Mouse (Mus musculus) neural tube, embryonic 11.5 days (tissue): ENCODE measurements around the gene Kifc3. TPM values are rescaled to one million over a fixed set of nuclear protein-coding genes. Genes with fewer than 3 reads are reported as not detected.

Source experiments
- ATAC-seq: fragments of 200-750 bp; cut with Nextera tagmentation; 2 replicates; pipeline ENCODE4 v1.8.0; 2017; ENCODE audit warnings: moderate number of reproducible peaks, mild to moderate bottlenecking, moderate TSS enrichment, moderate library complexity; ENCODE audit not compliant: insufficient read depth, low FRiP score, low TSS enrichment
- DNase-seq: peaks from one replicate; pipeline ENCODE4 v3.0.0-alpha.2; 2015; ENCODE audit warnings: low spot score
- H3K27ac ChIP-seq: fragments of 300-500 bp; sonication (generic); 2 replicates; pipeline ENCODE4 v1.5.1; 2014; ENCODE audit warnings: low read depth, mild to moderate bottlenecking, low read length
- H3K27me3 ChIP-seq: fragments of 300-500 bp; sonication (generic); 2 replicates; pipeline ENCODE4 v1.6.1; 2014; ENCODE audit warnings: mild to moderate bottlenecking, low read length, mixed read lengths; ENCODE audit not compliant: control insufficient read depth, insufficient read depth
- H3K36me3 ChIP-seq: fragments of 300-500 bp; sonication (generic); 2 replicates; pipeline ENCODE4 v1.6.1; 2014; ENCODE audit warnings: mild to moderate bottlenecking, low read length, moderate library complexity, mixed read lengths; ENCODE audit not compliant: control insufficient read depth, insufficient read depth
- H3K4me1 ChIP-seq: fragments of 300-500 bp; sonication (generic); 2 replicates; pipeline ENCODE4 v1.6.1; 2014; ENCODE audit warnings: low read length, mixed read lengths; ENCODE audit not compliant: control insufficient read depth, insufficient read depth
- H3K4me2 ChIP-seq: fragments of 300-500 bp; sonication (generic); 2 replicates; pipeline ENCODE4 v1.6.1; 2014; ENCODE audit warnings: low read depth, mild to moderate bottlenecking, moderate library complexity
- H3K4me3 ChIP-seq: fragments of 300-500 bp; sonication (generic); 2 replicates; pipeline ENCODE4 v1.5.1; 2014; ENCODE audit warnings: low read depth, low read length
- H3K9ac ChIP-seq: fragments of 300-500 bp; sonication (generic); 2 replicates; pipeline ENCODE4 v1.6.1; 2014; ENCODE audit warnings: mild to moderate bottlenecking, low read length
- H3K9me3 ChIP-seq: fragments of 300-500 bp; sonication (generic); 2 replicates; pipeline ENCODE4 v1.6.1; 2016; ENCODE audit warnings: low read length; ENCODE audit not compliant: control insufficient read depth
- WGBS: fragments of 180-500 bp; shearing (Covaris S2); extraction: QIAGEN DNeasy Blood & Tissue Kit; methylation state at CpG from one replicate; pipeline ENCODE4 v1.1.7; 2014; 5-methylcytosine and 5-hydroxymethylcytosine counted together
- polyA plus RNA-seq: library from polyadenylated mRNA; unstranded; fragments of >200 nt; fragmentation: Nextera tagmentation; extraction: Ambion mirVana; gene quantifications from 2 replicates; pipeline ENCODE4 v1.2.1, GENCODE M21; 2014

Kifc3 gene
- polyA plus RNA-seq, 1 experiment from 2014 or later, result 7.4 TPM

DNA sequence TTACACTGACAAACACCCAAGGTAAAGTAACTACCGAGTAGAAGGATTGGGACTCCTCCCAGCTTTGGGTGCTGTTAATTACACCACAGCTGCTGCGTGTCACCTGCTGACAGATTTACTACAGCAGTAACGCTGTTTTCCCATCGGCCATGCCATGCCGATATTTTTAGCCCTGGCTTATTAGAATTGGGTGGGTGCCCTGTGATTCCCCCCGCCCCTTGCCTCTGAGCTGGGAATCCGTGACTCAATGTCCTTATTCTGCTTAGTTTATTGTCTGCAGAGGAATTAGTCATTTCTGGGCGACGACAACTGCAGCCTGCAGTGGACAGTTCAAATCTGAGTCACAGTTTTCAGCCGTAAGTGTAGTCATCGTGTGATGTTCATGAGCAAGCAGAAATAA is 7.3 kb upstream of the Kifc3 start:
- no peak overlapping the region for H3K9ac ChIP-seq
- peaks cover 7% of the 10 kb centered on the region; the same call in 1 of the 2 replicates for H3K4me1 ChIP-seq
- peak; percentile 39 for DNase-seq
- 34% methylated on average over 11 of the region's 11 CpGs for WGBS
- H3K9me3 ChIP-seq, result no peaks in the 10 kb centered on the region
- H3K27me3 ChIP-seq, result no peaks in the 10 kb centered on the region
- H3K4me2 ChIP-seq, result no peak overlapping the region
- H3K27ac ChIP-seq, result no peak overlapping the region
- ATAC-seq, result peak; percentile 64
- no peaks in the 10 kb centered on the region for H3K36me3 ChIP-seq
- no peak overlapping the region for H3K4me3 ChIP-seq

GRCm38 (mm10) chr8:95205946-95206345 is 3.3 kb upstream of the Kifc3 start:
- DNase-seq (peak; percentile 73), ATAC-seq (peak; percentile 46; the same call in 1 of the 2 replicates)
- H3K4me2 ChIP-seq, result no peak overlapping the region
- H3K36me3 ChIP-seq, result no peaks in the 10 kb centered on the region
- 18% methylated on average over 8 of the region's 8 CpGs for WGBS
- H3K27me3 ChIP-seq, result no peaks in the 10 kb centered on the region
- H3K27ac ChIP-seq, result peak overlapping the region; percentile 39; the same call in 1 of the 2 replicates
- H3K9me3 ChIP-seq, result no peaks in the 10 kb centered on the region
- H3K4me3 ChIP-seq, result no peak overlapping the region
- no peak overlapping the region for H3K9ac ChIP-seq
- H3K4me1 ChIP-seq, result peaks cover 7% of the 10 kb centered on the region; the same call in 1 of the 2 replicates

DNA sequence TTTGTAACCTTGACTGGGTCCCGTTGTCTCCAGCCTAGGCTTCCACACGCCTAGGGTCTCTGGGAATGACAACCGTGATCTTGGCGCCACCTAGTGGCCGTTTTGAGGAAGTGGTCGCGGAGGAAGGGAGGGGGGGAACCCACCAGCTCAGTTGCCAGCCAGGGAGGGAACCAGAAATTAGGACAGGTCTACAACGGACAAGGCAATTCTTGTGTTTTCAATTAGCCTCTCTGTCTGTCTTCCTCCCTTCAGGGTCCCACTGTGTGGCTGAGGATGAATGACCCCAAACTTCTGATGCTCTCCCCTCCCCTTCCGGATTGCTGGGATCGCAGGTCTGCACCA is 1.4 kb upstream of the Kifc3 start:
- Histone ChIP-seq H3K36me3 (no peaks in the 10 kb centered on the region), H3K27ac (no peak overlapping the region), H3K4me1 (peaks cover 3% of the 10 kb centered on the region; the same call in 1 of the 2 replicates), H3K27me3 (no peaks in the 10 kb centered on the region), H3K4me3 (no peak overlapping the region), H3K9ac (no peak overlapping the region), H3K9me3 (no peaks in the 10 kb centered on the region), H3K4me2 (no peak overlapping the region)
- 18% methylated on average over 10 of the region's 10 CpGs for WGBS
- ATAC-seq, result peak; percentile 70
- peak; percentile 76 for DNase-seq

- Histone ChIP-seq H3K4me1 (peaks cover 3% of the 10 kb centered on the region; the same call in 1 of the 2 replicates), H3K4me3 (no peak overlapping the region), H3K4me2 (no peak overlapping the region), H3K27me3 (no peaks in the 10 kb centered on the region), H3K36me3 (no peaks in the 10 kb centered on the region), H3K9ac (no peak overlapping the region), H3K9me3 (no peaks in the 10 kb centered on the region), H3K27ac (no peak overlapping the region)
- no peak for DNase-seq
- WGBS, result 53% methylated on average over 9 of the region's 9 CpGs
- ATAC-seq, result no peak
Observed at GRCm38 (mm10) chr8:95203326-95204038, 870 bp upstream of the Kifc3 start.

DNA sequence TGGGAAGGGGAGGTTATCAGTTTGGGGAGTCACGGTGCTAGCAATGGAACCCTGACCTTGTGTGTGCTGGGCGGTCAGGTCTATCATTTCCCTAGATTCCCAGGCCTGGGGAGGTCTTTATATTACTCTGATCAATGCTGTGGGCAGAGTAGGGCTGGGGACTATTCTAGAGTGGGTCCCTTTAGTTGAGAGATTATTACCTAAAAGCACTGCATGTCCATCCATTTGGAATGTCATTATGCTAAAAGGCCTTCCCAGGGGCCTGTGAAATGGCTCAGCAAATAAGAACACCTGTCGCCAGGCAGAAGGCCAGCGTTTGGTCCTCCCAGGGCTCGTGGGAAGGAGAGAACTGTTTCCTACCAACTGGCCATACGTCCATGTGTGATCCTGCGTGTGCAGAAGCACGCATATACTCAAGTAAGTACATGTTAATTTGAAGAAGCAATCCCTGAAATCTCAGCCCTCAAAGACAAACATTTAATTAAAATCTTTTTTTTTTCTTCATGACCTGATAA is 499 bp downstream of the Kifc3 start:
- Histone ChIP-seq H3K9me3 (no peaks in the 10 kb centered on the region), H3K4me1 (peaks cover 3% of the 10 kb centered on the region; the same call in 1 of the 2 replicates), H3K4me2 (no peak overlapping the region), H3K36me3 (no peaks in the 10 kb centered on the region), H3K9ac (no peak overlapping the region), H3K27ac (no peak overlapping the region), H3K27me3 (no peaks in the 10 kb centered on the region), H3K4me3 (no peak overlapping the region)
- ATAC-seq, result no peak
- WGBS, result 75% methylated on average over 8 of the region's 8 CpGs
- no peak for DNase-seq

DNA sequence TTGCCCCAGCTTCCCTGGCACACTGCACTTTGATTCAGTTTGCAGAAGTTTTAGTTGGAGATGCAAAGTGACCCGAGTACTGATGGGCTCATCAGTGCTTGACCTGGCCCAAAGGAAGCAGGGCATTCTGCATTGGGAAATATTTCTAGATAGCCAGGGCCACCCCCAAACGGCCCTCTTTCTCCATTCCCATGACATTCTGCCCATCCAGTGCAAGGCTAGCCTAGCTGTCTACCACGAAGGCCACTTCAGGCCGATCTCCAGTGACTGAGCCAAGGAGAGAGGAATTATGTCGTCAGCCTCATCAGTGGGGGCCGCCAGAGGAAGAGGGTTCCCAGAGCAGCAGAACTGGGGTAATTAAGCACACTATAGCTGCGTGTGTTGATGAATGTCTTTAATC is 1.1 kb downstream of the Kifc3 start:
- no peak overlapping the region for H3K9ac ChIP-seq
- ATAC-seq, result no peak
- no peaks in the 10 kb centered on the region for H3K9me3 ChIP-seq
- 63% methylated on average over 7 of the region's 7 CpGs for WGBS
- H3K4me2 ChIP-seq, result no peak overlapping the region
- H3K27ac ChIP-seq, result no peak overlapping the region
- peaks cover 3% of the 10 kb centered on the region; the same call in 1 of the 2 replicates for H3K4me1 ChIP-seq
- H3K4me3 ChIP-seq, result no peak overlapping the region
- DNase-seq, result no peak
- no peaks in the 10 kb centered on the region for H3K27me3 ChIP-seq
- H3K36me3 ChIP-seq, result no peaks in the 10 kb centered on the region

DNA sequence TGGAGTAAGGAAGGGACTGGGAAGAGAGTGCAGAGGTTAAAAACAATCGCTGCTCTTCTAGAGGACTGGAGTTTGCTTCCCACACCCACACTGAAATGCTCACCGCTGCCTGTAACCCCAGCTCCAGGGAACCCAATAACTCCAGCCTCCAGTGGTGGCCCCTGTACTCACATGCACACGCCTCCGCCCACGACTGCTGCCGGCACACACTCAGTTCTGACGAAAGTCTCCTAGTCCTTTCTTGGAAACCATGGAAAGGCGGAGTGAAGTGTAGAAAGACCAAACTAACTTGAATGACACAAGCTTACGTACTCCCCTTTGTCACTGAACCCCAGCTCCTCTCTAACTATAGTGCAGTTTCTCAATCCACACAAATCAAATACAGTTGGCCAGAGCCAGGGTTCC is 2.6 kb downstream of the Kifc3 start:
- Histone ChIP-seq H3K9me3 (no peaks in the 10 kb centered on the region), H3K4me1 (no peaks in the 10 kb centered on the region), H3K36me3 (no peaks in the 10 kb centered on the region), H3K9ac (no peak overlapping the region), H3K27me3 (no peaks in the 10 kb centered on the region), H3K4me3 (no peak overlapping the region), H3K27ac (no peak overlapping the region), H3K4me2 (no peak overlapping the region)
- DNase-seq (no peak), ATAC-seq (no peak)
- WGBS, result 85% methylated on average over 9 of the region's 9 CpGs

DNA sequence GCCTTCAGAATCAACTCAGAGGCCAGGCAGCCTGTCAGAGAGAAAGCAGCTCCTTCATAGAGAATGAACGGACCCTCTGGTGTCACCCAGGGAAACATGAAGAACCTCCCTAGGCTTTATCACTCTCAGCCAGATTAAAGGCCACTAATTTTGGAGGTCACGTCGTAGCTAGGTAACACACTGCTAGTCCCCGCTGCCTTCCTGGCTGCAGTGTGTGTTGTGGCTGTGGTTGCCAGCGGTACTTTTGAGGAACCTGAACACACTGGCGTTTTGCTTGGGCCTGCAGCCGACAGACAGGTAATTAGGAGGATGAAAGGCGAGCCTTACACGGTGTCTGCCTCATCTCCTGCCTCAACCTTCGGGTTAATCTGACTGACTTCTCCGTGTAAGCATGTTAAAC is 6.9 kb downstream of the Kifc3 start:
- H3K27ac ChIP-seq, result no peak overlapping the region
- no peak overlapping the region for H3K4me2 ChIP-seq
- H3K36me3 ChIP-seq, result no peaks in the 10 kb centered on the region
- 78% methylated on average over 11 of the region's 11 CpGs for WGBS
- no peaks in the 10 kb centered on the region for H3K4me1 ChIP-seq
- ATAC-seq (no peak), DNase-seq (no peak)
- no peak overlapping the region for H3K4me3 ChIP-seq
- no peak overlapping the region for H3K9ac ChIP-seq
- H3K9me3 ChIP-seq, result no peaks in the 10 kb centered on the region
- H3K27me3 ChIP-seq, result no peaks in the 10 kb centered on the region

DNA sequence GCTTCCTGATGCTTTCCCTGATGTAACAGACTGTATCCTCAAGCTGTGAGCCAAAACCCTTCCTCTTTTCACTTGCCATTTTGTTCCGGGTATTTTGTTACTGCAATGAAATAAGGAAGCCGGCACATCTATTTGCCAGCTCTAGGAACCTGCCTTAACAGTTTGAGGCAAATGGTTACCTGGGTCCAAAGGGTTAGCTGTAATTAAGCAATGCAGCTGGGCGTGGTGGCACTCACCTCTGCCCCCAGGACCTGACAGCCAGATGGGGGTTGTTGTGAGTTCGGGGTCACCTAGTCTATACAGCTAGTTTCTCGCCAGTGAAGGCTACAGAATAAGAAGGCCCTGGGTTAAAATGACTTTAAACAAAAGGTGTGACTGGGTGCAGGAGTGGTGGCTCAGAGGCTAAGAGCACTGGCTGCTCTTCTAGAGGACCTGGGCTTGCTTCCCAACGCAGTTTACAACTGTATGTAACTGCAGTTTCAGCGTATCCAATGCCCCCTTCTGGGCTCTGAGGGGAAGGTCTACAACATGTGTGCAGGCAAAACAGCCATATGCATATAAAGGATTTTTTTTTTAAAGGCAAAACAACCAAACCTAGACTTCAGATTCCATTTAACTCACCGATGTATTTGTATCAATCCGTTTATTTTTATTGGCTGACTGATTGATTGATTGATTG is 11.0 kb downstream of the Kifc3 start:
- Histone ChIP-seq H3K4me2 (no peak overlapping the region), H3K4me3 (no peak overlapping the region), H3K9me3 (no peaks in the 10 kb centered on the region), H3K27ac (no peak overlapping the region), H3K9ac (no peak overlapping the region), H3K4me1 (no peaks in the 10 kb centered on the region), H3K36me3 (no peaks in the 10 kb centered on the region), H3K27me3 (no peaks in the 10 kb centered on the region)
- 88% methylated on average over 9 of the region's 9 CpGs for WGBS
- DNase-seq (no peak), ATAC-seq (no peak)
